Mouse (Mus musculus) adrenal gland, postnatal 4 days (tissue): ENCODE data around the gene Gm10553. TPM values are rescaled to one million over a fixed set of nuclear protein-coding genes. Genes with fewer than 3 reads are reported as not detected.

ENCODE experiments used
- total RNA-seq, 2 experiments: library from RNA; stranded (reverse); gene quantifications; 2 replicates each; pipeline ENCODE4 v1.2.3; 2021

The Gm10553 gene
- total RNA-seq, 2 experiments from 2014 or later = not detected

Other genes starting within 250 kb of the Gm10553 start
- 1 to 10 TPM; 3.6 to 5.1 TPM for gene Slc16a14, start 165.0 kb upstream of the Gm10553 start, total RNA-seq
- under 1 TPM in 1 of 2 experiments, not detected in 1; 0.45 TPM for gene A530032D15Rik, start 9.7 kb downstream of the Gm10553 start, total RNA-seq
- gene C130026I21Rik, start 170.4 kb downstream of the Gm10553 start, total RNA-seq = under 1 TPM; 0.73 to 0.98 TPM